Mouse (Mus musculus) MEL (cell line): ENCODE results near the gene Tmem98. TPM values are rescaled to one million over a fixed set of nuclear protein-coding genes. Genes with fewer than 3 reads are reported as not detected.

Experiments used
- DNase-seq: peaks from one replicate; pipeline ENCODE4 v3.0.0; 2011; ENCODE audit warnings: low read depth, low spot score
- H3K27ac ChIP-seq: 2 replicates; pipeline ENCODE4 v1.5.1; 2012; ENCODE audit warnings: low read depth, mild to moderate bottlenecking, control low read depth, low read length, moderate library complexity; ENCODE audit not compliant: control insufficient read depth
- H3K27me3 ChIP-seq, 2 experiments: fragments of 150-350 bp in 1 of 2; sonication (generic) in 1 of 2; 2 replicates each; pipeline ENCODE4 v1.6.1; 2012; ENCODE audit warnings: low read length in 2 of 2, mild to moderate bottlenecking in 2 of 2, improper control_type of control experiment in 1 of 2, moderate library complexity in 1 of 2; ENCODE audit not compliant: insufficient read depth in 2 of 2, control insufficient read depth in 1 of 2
- H3K36me3 ChIP-seq, 2 experiments: 2 replicates each; pipeline ENCODE4 v1.6.1; 2012 to 2014; ENCODE audit warnings: low read length in 2 of 2, improper control_type of control experiment in 1 of 2, inconsistent platforms in 1 of 2, mild to moderate bottlenecking in 1 of 2; ENCODE audit not compliant: insufficient read depth in 2 of 2, control insufficient read depth in 1 of 2
- H3K4me1 ChIP-seq, 2 experiments: fragments of 150-350 bp in 1 of 2; sonication (generic) in 1 of 2; 2 replicates each; pipeline ENCODE4 v1.6.1; 2012; ENCODE audit warnings: low read length in 2 of 2, improper control_type of control experiment in 1 of 2, mild to moderate bottlenecking in 1 of 2; ENCODE audit not compliant: insufficient read depth in 2 of 2, control insufficient read depth in 1 of 2
- H3K4me3 ChIP-seq, 2 experiments: fragments of 150-350 bp in 1 of 2; sonication (generic) in 1 of 2; 2 replicates each; pipeline ENCODE4 v1.5.1; 2012; ENCODE audit warnings: low read depth in 2 of 2, low read length in 2 of 2, mild to moderate bottlenecking in 2 of 2, moderate library complexity in 2 of 2, control low read depth in 1 of 2, improper control_type of control experiment in 1 of 2; ENCODE audit not compliant: control insufficient read depth in 1 of 2, insufficient read depth in 1 of 2
- H3K79me2 ChIP-seq: 2 replicates; pipeline ENCODE4 v1.6.1; 2012; ENCODE audit warnings: mild to moderate bottlenecking, low read length, moderate library complexity; ENCODE audit not compliant: control insufficient read depth, poor library complexity, insufficient read depth
- H3K9ac ChIP-seq: 2 replicates; pipeline ENCODE4 v1.6.1; 2012; ENCODE audit warnings: low read depth, mild to moderate bottlenecking, control low read depth, low read length, moderate library complexity; ENCODE audit not compliant: control insufficient read depth, poor library complexity, severe bottlenecking
- H3K9me3 ChIP-seq: fragments of 150-350 bp; sonication (generic); replicated peaks from 2 replicates; pipeline ENCODE4 v1.6.1; 2012; ENCODE audit warnings: mild to moderate bottlenecking, low read length, improper control_type of control experiment, moderate library complexity; ENCODE audit not compliant: insufficient read depth
- BHLHE40 ChIP-seq: IDR thresholded peaks from 2 replicates; pipeline ENCODE4 v1.6.1; 2012; ENCODE audit warnings: low read depth, mild to moderate bottlenecking, inconsistent platforms, low read length, improper control_type of control experiment, borderline replicate concordance
- CTCF ChIP-seq, 3 experiments: IDR thresholded peaks in 2 of 3; conservative IDR thresholded peaks in 1 of 3; 2 replicates each; pipeline ENCODE4 v1.5.1; 2011 to 2012; ENCODE audit warnings: low read length in 3 of 3, low read depth in 2 of 3, mild to moderate bottlenecking in 2 of 3, improper control_type of control experiment in 1 of 3, inconsistent platforms in 1 of 3, mixed read lengths in 1 of 3, moderate library complexity in 1 of 3; ENCODE audit not compliant: control insufficient read depth in 1 of 3, insufficient read depth in 1 of 3, poor library complexity in 1 of 3, severe bottlenecking in 1 of 3
- E2F4 ChIP-seq: IDR thresholded peaks from 2 replicates; pipeline ENCODE4 v1.6.1; 2011; ENCODE audit warnings: low read depth, low read length, improper control_type of control experiment, borderline replicate concordance
- ELF1 ChIP-seq: IDR thresholded peaks from 2 replicates; pipeline ENCODE4 v1.6.1; 2014; ENCODE audit warnings: low read depth, mild to moderate bottlenecking, inconsistent platforms, low read length, improper control_type of control experiment, moderate library complexity
- EP300 ChIP-seq, 2 experiments: IDR thresholded peaks; 2 replicates each; pipeline ENCODE4 v1.6.1; 2011; ENCODE audit warnings: improper control_type of control experiment in 2 of 2, low read length in 2 of 2, low read depth in 1 of 2, mild to moderate bottlenecking in 1 of 2
- ETS1 ChIP-seq: IDR thresholded peaks from 2 replicates; pipeline ENCODE4 v1.6.1; 2012; ENCODE audit warnings: low read depth, mild to moderate bottlenecking, inconsistent platforms, low read length, improper control_type of control experiment, moderate library complexity
- KAT2A ChIP-seq: conservative IDR thresholded peaks from 2 replicates; pipeline ENCODE4 v1.6.1; 2012; ENCODE audit warnings: low read depth, low read length, improper control_type of control experiment, inconsistent platforms
- MAFK ChIP-seq: IDR thresholded peaks from 2 replicates; pipeline ENCODE4 v1.6.1; 2011; ENCODE audit warnings: low read depth, mild to moderate bottlenecking, low read length, improper control_type of control experiment, borderline replicate concordance
- MEF2A ChIP-seq: IDR thresholded peaks from 2 replicates; pipeline ENCODE4 v1.6.1; 2014; ENCODE audit warnings: low read depth, mild to moderate bottlenecking, inconsistent platforms, low read length, improper control_type of control experiment; ENCODE audit not compliant: poor library complexity, insufficient replicate concordance, severe bottlenecking; ENCODE audit errors: extremely low read depth
- MXI1 ChIP-seq: IDR thresholded peaks from 2 replicates; pipeline ENCODE4 v1.6.1; 2011; ENCODE audit warnings: mild to moderate bottlenecking, low read depth, low read length, improper control_type of control experiment
- MYB ChIP-seq: IDR thresholded peaks from 2 replicates; pipeline ENCODE4 v1.6.1; 2011; ENCODE audit warnings: mild to moderate bottlenecking, low read depth, low read length, improper control_type of control experiment
- MYC ChIP-seq: IDR thresholded peaks from 2 replicates; pipeline ENCODE4 v1.6.1; 2011; ENCODE audit warnings: low read depth, mild to moderate bottlenecking, low read length, improper control_type of control experiment, moderate library complexity
- NELFE ChIP-seq: IDR thresholded peaks from 2 replicates; pipeline ENCODE4 v1.6.1; 2011; ENCODE audit warnings: low read depth, low read length, improper control_type of control experiment
- NRF1 ChIP-seq: IDR thresholded peaks from 2 replicates; pipeline ENCODE4 v1.6.1; 2014; ENCODE audit warnings: low read depth, mild to moderate bottlenecking, inconsistent platforms, low read length, improper control_type of control experiment, moderate library complexity; ENCODE audit not compliant: poor library complexity, insufficient read depth, severe bottlenecking
- RAD21 ChIP-seq: IDR thresholded peaks from 2 replicates; pipeline ENCODE4 v1.6.1; 2011; ENCODE audit warnings: mild to moderate bottlenecking, low read depth, low read length, improper control_type of control experiment
- SIN3A ChIP-seq: IDR thresholded peaks from 2 replicates; pipeline ENCODE4 v1.6.1; 2012; ENCODE audit warnings: low read length, improper control_type of control experiment, inconsistent platforms
- TBP ChIP-seq: IDR thresholded peaks from 2 replicates; pipeline ENCODE4 v1.8.0; 2011; ENCODE audit warnings: low read depth, low read length, improper control_type of control experiment
- TCF12 ChIP-seq: IDR thresholded peaks from 2 replicates; pipeline ENCODE4 v1.6.1; 2014; ENCODE audit warnings: low read depth, mild to moderate bottlenecking, inconsistent platforms, low read length, improper control_type of control experiment, moderate library complexity
- USF1 ChIP-seq: IDR thresholded peaks from 2 replicates; pipeline ENCODE4 v1.6.1; 2014; ENCODE audit warnings: low read depth, mild to moderate bottlenecking, inconsistent platforms, low read length, improper control_type of control experiment, moderate library complexity
- USF2 ChIP-seq, 2 experiments: IDR thresholded peaks; 2 replicates each; pipeline ENCODE4 v1.6.1; 2011 to 2012; ENCODE audit warnings: improper control_type of control experiment in 2 of 2, low read length in 2 of 2, borderline replicate concordance in 1 of 2, inconsistent platforms in 1 of 2, low read depth in 1 of 2, mild to moderate bottlenecking in 1 of 2; ENCODE audit not compliant: insufficient read depth in 1 of 2
- ZC3H11A ChIP-seq: IDR thresholded peaks from 2 replicates; pipeline ENCODE4 v1.6.1; 2012; ENCODE audit warnings: low read depth, mild to moderate bottlenecking, inconsistent platforms, low read length, improper control_type of control experiment
- ZKSCAN1 ChIP-seq: IDR thresholded peaks from 2 replicates; pipeline ENCODE4 v1.6.1; 2012; ENCODE audit warnings: low read depth, mild to moderate bottlenecking, inconsistent platforms, low read length, improper control_type of control experiment, moderate library complexity
- ZMIZ1 ChIP-seq: IDR thresholded peaks from 2 replicates; pipeline ENCODE4 v1.6.1; 2012; ENCODE audit warnings: low read depth, mild to moderate bottlenecking, inconsistent platforms, low read length, improper control_type of control experiment, moderate library complexity
- ZNF384 ChIP-seq: IDR thresholded peaks from 2 replicates; pipeline ENCODE4 v1.6.1; 2012; ENCODE audit warnings: low read depth, mild to moderate bottlenecking, inconsistent platforms, low read length, improper control_type of control experiment
- polyA plus RNA-seq, 2 experiments: library from polyadenylated mRNA; stranded (reverse) in 1 of 2; unstranded in 1 of 2; fragments of >175 nt in 1 of 2; fragments of >200 nt in 1 of 2; gene quantifications; 2 replicates each; pipeline versions ENCODE4 v1.2.1 to v1.2.4; 2012; ENCODE audit warnings: low replicate concordance in 2 of 2, low read depth in 1 of 2; ENCODE audit not compliant: insufficient read length in 2 of 2, insufficient read depth in 1 of 2, missing spikeins in 1 of 2
- total RNA-seq: library from RNA; depleted of rRNA; stranded (reverse); fragments of 300-350 nt; gene quantifications from 2 replicates; pipeline ENCODE4 v1.2.3, GENCODE M21; 2012

Gene Tmem98
- total and polyA plus RNA-seq, 3 experiments: 21.5 to 33.5 TPM; not detected in 1

DNA sequence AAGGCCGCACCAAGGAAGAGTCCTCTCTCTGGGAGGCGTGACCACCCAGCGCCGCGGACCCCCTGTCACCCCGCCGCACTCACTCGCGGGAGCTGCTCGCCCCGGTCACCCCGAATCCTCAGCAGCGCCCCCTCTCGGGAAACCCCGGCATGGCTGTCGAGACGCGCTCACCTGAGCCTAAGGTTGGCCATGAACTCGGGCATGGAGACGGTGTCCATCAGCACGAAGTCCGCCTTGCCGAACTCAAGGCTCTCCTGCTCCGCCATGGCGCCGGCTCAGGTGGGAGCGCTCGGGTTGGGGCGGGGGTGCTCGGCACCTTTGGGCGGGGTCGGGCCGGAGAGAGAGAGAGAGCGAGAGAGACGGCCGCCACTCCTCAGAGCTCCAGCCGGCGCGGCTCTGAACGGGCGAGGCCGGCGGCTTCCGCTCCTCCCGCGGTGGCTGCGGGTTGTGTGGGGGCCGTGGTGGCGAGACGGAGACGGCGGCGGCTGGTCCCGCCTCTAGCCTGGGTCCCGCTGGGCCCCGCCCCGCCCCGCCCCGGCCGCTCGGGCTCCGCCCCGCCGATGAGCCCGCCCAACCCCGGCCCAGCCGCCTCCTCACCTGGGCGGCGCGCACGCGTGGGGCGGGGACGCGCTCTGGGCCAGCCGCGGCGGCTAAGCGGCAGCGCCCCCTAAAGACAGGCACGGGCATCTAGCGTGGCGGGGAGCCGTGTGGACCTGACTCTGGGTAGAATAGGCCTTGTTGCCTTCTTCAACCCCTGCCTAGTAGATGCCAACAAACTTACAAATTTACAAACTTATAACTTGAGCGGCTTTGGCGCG lies 30.2 kb upstream of the Tmem98 start, which contains the start of gene Myo1d (continued):
- TF ChIP-seq ETS1 (peak; percentile 33; the same call in 1 of the 2 replicates), ZNF384 (no peak), RAD21 (peak; percentile 73), SIN3A (peak; percentile 62), CTCF (IDR thresholded peaks at IDR 0.05 in 2 of 3, conservative IDR thresholded peaks at IDR 0.05 in 1 of 3; ENCODE audit: control insufficient read depth in 1 of 3, insufficient read depth in 1 of 3, low read depth in 2 of 3, low read length in 3 of 3, poor library complexity in 1 of 3, severe bottlenecking in 1 of 3) (peak; percentile 68 to 98 (median 94))

DNA sequence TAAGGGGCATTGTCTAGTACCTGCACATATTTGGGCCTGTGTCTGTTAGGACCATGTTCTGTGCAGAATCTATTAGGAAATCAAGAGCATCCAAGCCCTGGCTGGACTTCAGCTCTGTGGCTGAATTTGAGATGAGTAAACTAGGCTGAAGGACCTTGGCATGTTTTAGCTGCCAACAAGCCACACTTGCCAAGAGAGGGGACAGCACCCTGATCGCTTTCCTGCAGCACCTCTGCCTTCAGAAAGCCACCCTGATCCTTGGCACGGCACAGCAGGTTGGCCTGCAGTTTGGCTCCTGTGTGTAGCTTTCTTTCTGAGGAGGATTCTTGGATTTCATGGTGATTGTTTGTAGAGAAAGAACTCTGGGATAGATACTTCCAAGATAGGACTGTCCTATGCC lies 28.4 kb upstream of the Tmem98 start:
- Histone ChIP-seq H3K9me3 (no peaks in the 10 kb centered on the region), H3K36me3 (peaks cover 0 to 47% of the 10 kb centered on the region in 2 experiments; a peak in 2 of 4 replicates), H3K27me3 (no peaks in the 10 kb centered on the region), H3K79me2 (peaks cover 17% of the 10 kb centered on the region), H3K4me3 (no peak overlapping the region), H3K27ac (no peak overlapping the region; the same call in 1 of the 2 replicates), H3K4me1 (peaks cover 31 to 35% of the 10 kb centered on the region in 2 experiments), H3K9ac (no peak overlapping the region)
- TF ChIP-seq USF2 (IDR thresholded peaks at IDR 0.05; ENCODE audit: borderline replicate concordance in 1 of 2, insufficient read depth in 1 of 2, low read depth in 1 of 2, low read length in 2 of 2) (no peak), TCF12 (no peak), ELF1 (no peak), NELFE (no peak), BHLHE40 (no peak), MEF2A (no peak), TBP (no peak)
- DNase-seq: no peak

DNA sequence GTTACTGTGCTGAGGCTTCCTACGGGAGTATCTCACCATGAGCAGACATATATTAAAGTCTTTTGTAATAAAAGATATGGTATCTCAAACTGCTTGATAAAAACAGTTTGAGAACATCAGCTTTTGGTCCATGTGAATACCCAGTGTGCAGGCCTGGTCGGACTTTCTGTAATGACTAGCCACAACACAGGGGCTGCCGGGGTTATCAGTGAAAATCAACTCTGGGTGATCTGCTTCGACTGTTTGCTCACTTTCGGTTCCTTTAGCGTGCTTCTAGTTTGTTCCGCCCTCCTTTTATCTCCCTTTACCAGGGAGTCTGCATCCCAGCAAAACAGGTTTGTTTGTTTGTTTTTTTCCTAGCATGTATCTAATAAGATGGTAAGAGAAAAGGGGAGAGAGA lies 26.5 kb upstream of the Tmem98 start:
- Histone ChIP-seq H3K79me2 (peaks cover 11% of the 10 kb centered on the region), H3K27ac (peak overlapping the region; percentile 98), H3K9me3 (no peaks in the 10 kb centered on the region), H3K4me3 (peak overlapping the region; percentile 30 to 59), H3K36me3 (peaks cover 0 to 50% of the 10 kb centered on the region in 2 experiments; a peak in 2 of 4 replicates), H3K4me1 (peaks cover 34 to 38% of the 10 kb centered on the region in 2 experiments), H3K27me3 (no peaks in the 10 kb centered on the region), H3K9ac (peak overlapping the region; percentile 76)
- peak; percentile 76 for DNase-seq
- no peak for TF ChIP-seq TBP
- no peak for TF ChIP-seq MEF2A
- TF ChIP-seq MYC: peak; percentile 62; the same call in 1 of the 2 replicates
- TF ChIP-seq KAT2A: peak; percentile 21; the same call in 1 of the 2 replicates
- 0 out of 2 replicates have a peak, but pooled peaks have one; percentile 41 for TF ChIP-seq MYB
- peak; percentile 72 for TF ChIP-seq SIN3A
- no peak for TF ChIP-seq MAFK
- TF ChIP-seq TCF12: 0 out of 2 replicates have a peak, but pooled peaks have one; percentile 27
- TF ChIP-seq ZMIZ1: peak; percentile 58; the same call in 1 of the 2 replicates
- peak; percentile 50 to 65; a peak in 3 of 4 replicates for TF ChIP-seq EP300 (IDR thresholded peaks at IDR 0.05; ENCODE audit: low read depth in 1 of 2, low read length in 2 of 2)
- no peak for TF ChIP-seq USF1
- no peak for TF ChIP-seq ELF1
- TF ChIP-seq NRF1: no peak
- TF ChIP-seq E2F4: 0 out of 2 replicates have a peak, but pooled peaks have one; percentile 57
- no peak for TF ChIP-seq MXI1
- no peak for TF ChIP-seq ZC3H11A
- peak; percentile 11; the same call in 1 of the 2 replicates for TF ChIP-seq NELFE
- no peak for TF ChIP-seq BHLHE40
- TF ChIP-seq ZKSCAN1: no peak
